Mouse (Mus musculus): ENCODE data around the gene Hivep2. TPM values are rescaled to one million over a fixed set of nuclear protein-coding genes. Genes with fewer than 3 reads are reported as not detected.

Hivep2 gene
- polyA plus RNA-seq, 1 experiment = 0.47 TPM

- no peak for TF ChIP-seq FLI1 (IDR thresholded peaks at IDR 0.05; ENCODE audit: low read length)
- TF ChIP-seq GATA1 (IDR thresholded peaks at IDR 0.05; ENCODE audit: borderline replicate concordance, low read length) = no peak
- no peak overlapping the region for H3K4me3 ChIP-seq (replicated peaks)
- H3K4me1 ChIP-seq = peaks cover 67% of the 10 kb centered on the region
These were observed 94.4 kb downstream of the Hivep2 start for GRCm38 (mm10) chr10:14060302-14060701.

GRCm38 (mm10) chr10:14063226-14063625 lies 97.4 kb downstream of the Hivep2 start:
- Histone ChIP-seq H3K27me3 (replicated peaks) (no peaks in the 10 kb centered on the region), H3K4me1 (peaks cover 48% of the 10 kb centered on the region), H3K9me3 (no peaks in the 10 kb centered on the region), H3K4me3 (replicated peaks) (no peak overlapping the region), H3K36me3 (replicated peaks; ENCODE audit: low read length) (peaks cover 4% of the 10 kb centered on the region)
- no peak for TF ChIP-seq FLI1 (IDR thresholded peaks at IDR 0.05; ENCODE audit: low read length)
- no peak for TF ChIP-seq GATA1 (IDR thresholded peaks at IDR 0.05; ENCODE audit: borderline replicate concordance, low read length)

More at GRCm38 (mm10) chr10:14060302-14060701, 94.4 kb downstream of the Hivep2 start:
- Histone ChIP-seq H3K36me3 (replicated peaks; ENCODE audit: low read length) (no peaks in the 10 kb centered on the region), H3K27me3 (replicated peaks) (no peaks in the 10 kb centered on the region), H3K9me3 (no peaks in the 10 kb centered on the region)

GRCm38 (mm10) chr10:14064759-14065395 lies 99.0 kb downstream of the Hivep2 start:
- TF ChIP-seq FLI1 (IDR thresholded peaks at IDR 0.05; ENCODE audit: low read length) (no peak), GATA1 (IDR thresholded peaks at IDR 0.05; ENCODE audit: borderline replicate concordance, low read length) (no peak)
- Histone ChIP-seq H3K36me3 (replicated peaks; ENCODE audit: low read length) (peaks cover 9% of the 10 kb centered on the region), H3K4me3 (replicated peaks) (no peak overlapping the region), H3K27me3 (replicated peaks) (no peaks in the 10 kb centered on the region), H3K9me3 (no peaks in the 10 kb centered on the region), H3K4me1 (peaks cover 31% of the 10 kb centered on the region)

GRCm38 (mm10) chr10:14067802-14068201 lies 101.9 kb downstream of the Hivep2 start:
- TF ChIP-seq GATA1 (IDR thresholded peaks at IDR 0.05; ENCODE audit: borderline replicate concordance, low read length) (no peak), FLI1 (IDR thresholded peaks at IDR 0.05; ENCODE audit: low read length) (no peak)
- Histone ChIP-seq H3K36me3 (replicated peaks; ENCODE audit: low read length) (peaks cover 9% of the 10 kb centered on the region), H3K27me3 (replicated peaks) (no peaks in the 10 kb centered on the region), H3K9me3 (no peaks in the 10 kb centered on the region), H3K4me3 (replicated peaks) (no peak overlapping the region), H3K4me1 (peaks cover 24% of the 10 kb centered on the region)

GRCm38 (mm10) chr10:14070498-14071079 lies 104.7 kb downstream of the Hivep2 start:
- no peak overlapping the region for H3K4me3 ChIP-seq (replicated peaks)
- no peak for TF ChIP-seq GATA1 (IDR thresholded peaks at IDR 0.05; ENCODE audit: borderline replicate concordance, low read length)
- no peak for TF ChIP-seq FLI1 (IDR thresholded peaks at IDR 0.05; ENCODE audit: low read length)
- peaks cover 7% of the 10 kb centered on the region for H3K4me1 ChIP-seq
- no peaks in the 10 kb centered on the region for H3K9me3 ChIP-seq
- no peaks in the 10 kb centered on the region for H3K27me3 ChIP-seq (replicated peaks)
- H3K36me3 ChIP-seq (replicated peaks; ENCODE audit: low read length) = peaks cover 9% of the 10 kb centered on the region

- TF ChIP-seq GATA1 (IDR thresholded peaks at IDR 0.05; ENCODE audit: borderline replicate concordance, low read length) = no peak
- Histone ChIP-seq H3K9me3 (no peaks in the 10 kb centered on the region), H3K4me3 (replicated peaks) (no peak overlapping the region), H3K36me3 (replicated peaks; ENCODE audit: low read length) (peaks cover 8% of the 10 kb centered on the region), H3K4me1 (peaks cover 7% of the 10 kb centered on the region), H3K27me3 (replicated peaks) (no peaks in the 10 kb centered on the region)
These were observed 106.6 kb downstream of the Hivep2 start for GRCm38 (mm10) chr10:14072504-14072903.

GRCm38 (mm10) chr10:14075767-14076166 lies 109.9 kb downstream of the Hivep2 start:
- TF ChIP-seq FLI1 (IDR thresholded peaks at IDR 0.05; ENCODE audit: low read length) (no peak), GATA1 (IDR thresholded peaks at IDR 0.05; ENCODE audit: borderline replicate concordance, low read length) (no peak)

GRCm38 (mm10) chr10:14076880-14077279 lies 111.0 kb downstream of the Hivep2 start:
- peaks cover 3% of the 10 kb centered on the region for H3K36me3 ChIP-seq (replicated peaks; ENCODE audit: low read length)
- no peak overlapping the region for H3K4me3 ChIP-seq (replicated peaks)
- TF ChIP-seq GATA1 (IDR thresholded peaks at IDR 0.05; ENCODE audit: borderline replicate concordance, low read length) = no peak
- no peak for TF ChIP-seq FLI1 (IDR thresholded peaks at IDR 0.05; ENCODE audit: low read length)
- no peaks in the 10 kb centered on the region for H3K27me3 ChIP-seq (replicated peaks)
- H3K4me1 ChIP-seq = peaks cover 2% of the 10 kb centered on the region; the same call in 1 of the 2 replicates
- H3K9me3 ChIP-seq = no peaks in the 10 kb centered on the region

More at GRCm38 (mm10) chr10:14075767-14076166, 109.9 kb downstream of the Hivep2 start:
- peaks cover under 1% of the 10 kb centered on the region; the same call in 1 of the 2 replicates for H3K4me1 ChIP-seq
- peaks cover 3% of the 10 kb centered on the region for H3K36me3 ChIP-seq (replicated peaks; ENCODE audit: low read length)
- H3K4me3 ChIP-seq (replicated peaks) = no peak overlapping the region
- H3K9me3 ChIP-seq = no peaks in the 10 kb centered on the region
- H3K27me3 ChIP-seq (replicated peaks) = no peaks in the 10 kb centered on the region

- no peaks in the 10 kb centered on the region for H3K27me3 ChIP-seq (replicated peaks)
- H3K4me3 ChIP-seq (replicated peaks) = no peak overlapping the region
- TF ChIP-seq GATA1 (IDR thresholded peaks at IDR 0.05; ENCODE audit: borderline replicate concordance, low read length) (no peak), FLI1 (IDR thresholded peaks at IDR 0.05; ENCODE audit: low read length) (no peak)
- H3K4me1 ChIP-seq = peaks cover 26% of the 10 kb centered on the region
- no peaks in the 10 kb centered on the region for H3K9me3 ChIP-seq
- peaks cover 3% of the 10 kb centered on the region for H3K36me3 ChIP-seq (replicated peaks; ENCODE audit: low read length)
These were observed 115.0 kb downstream of the Hivep2 start for GRCm38 (mm10) chr10:14080830-14081229.

GRCm38 (mm10) chr10:14081824-14082223 lies 115.9 kb downstream of the Hivep2 start:
- no peaks in the 10 kb centered on the region for H3K9me3 ChIP-seq
- TF ChIP-seq GATA1 (IDR thresholded peaks at IDR 0.05; ENCODE audit: borderline replicate concordance, low read length) (no peak), FLI1 (IDR thresholded peaks at IDR 0.05; ENCODE audit: low read length) (no peak)
- H3K36me3 ChIP-seq (replicated peaks; ENCODE audit: low read length) = peaks cover 2% of the 10 kb centered on the region
- H3K27me3 ChIP-seq (replicated peaks) = no peaks in the 10 kb centered on the region
- H3K4me3 ChIP-seq (replicated peaks) = no peak overlapping the region
- H3K4me1 ChIP-seq = peaks cover 29% of the 10 kb centered on the region
